Mouse (Mus musculus): ENCODE measurements around the gene Brd2.

The Brd2 gene

DNA sequence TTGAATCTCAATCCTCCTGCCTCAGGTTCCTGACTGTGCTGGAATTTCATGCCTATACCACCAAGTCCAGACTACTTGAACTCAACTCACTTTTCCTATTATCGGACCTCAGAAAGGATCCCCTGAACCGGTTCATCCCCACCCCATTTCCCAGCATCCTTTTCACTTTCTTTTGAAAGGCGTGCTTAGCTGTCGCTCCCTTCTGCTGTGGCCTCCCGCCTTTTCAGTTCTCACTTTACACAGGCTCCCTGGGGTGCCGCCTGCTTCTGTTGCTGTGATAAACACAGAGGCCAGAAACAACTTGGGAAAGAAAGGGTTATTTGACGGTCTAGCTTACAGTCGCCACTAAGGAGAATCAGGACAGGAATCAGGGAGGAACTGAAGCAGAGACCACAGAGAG lies 39.3 kb downstream of the Brd2 start:
- no peak for DNase-seq (ENCODE audit: low spot score)

DNA sequence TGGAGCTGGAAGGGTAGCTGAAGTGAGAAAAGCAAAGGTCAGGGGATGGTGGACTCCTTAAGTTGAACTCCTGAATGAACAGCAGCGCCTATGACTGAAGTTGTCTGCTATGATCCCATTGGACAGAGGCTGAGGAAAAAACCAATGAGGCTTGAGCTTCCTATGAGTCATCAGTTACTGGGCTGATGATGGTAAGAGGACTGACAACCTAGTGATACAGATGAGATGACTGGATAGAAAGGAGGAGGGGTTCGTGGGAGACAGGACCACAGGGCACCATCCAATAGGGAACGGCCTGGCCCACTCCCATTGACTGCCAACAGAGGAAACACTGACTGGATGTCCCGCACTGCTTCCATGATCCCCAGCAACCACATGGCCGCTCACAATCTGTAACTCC lies 42.8 kb downstream of the Brd2 start:
- DNase-seq (ENCODE audit: low spot score) = no peak

DNA sequence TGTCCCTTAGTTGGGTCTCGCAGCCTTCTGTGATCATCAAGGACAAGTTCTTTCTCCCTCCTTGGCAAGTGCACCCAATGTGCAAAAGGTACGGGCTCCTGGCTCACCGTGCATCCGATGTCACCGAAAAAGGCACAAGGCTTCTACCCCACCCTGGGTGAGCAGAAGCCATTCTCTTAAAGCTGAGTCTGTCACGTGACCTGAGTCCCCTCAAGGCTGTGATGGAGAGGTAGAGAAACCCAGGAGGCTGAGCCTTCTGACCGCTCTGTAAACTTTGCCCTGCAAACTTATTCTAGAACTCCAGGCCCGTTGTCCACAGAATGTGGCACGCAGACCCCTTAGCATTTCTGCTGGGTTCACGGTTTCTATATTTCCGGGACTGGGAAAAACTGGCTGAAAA lies 43.4 kb downstream of the Brd2 start:
- DNase-seq (ENCODE audit: low spot score) = no peak

DNA sequence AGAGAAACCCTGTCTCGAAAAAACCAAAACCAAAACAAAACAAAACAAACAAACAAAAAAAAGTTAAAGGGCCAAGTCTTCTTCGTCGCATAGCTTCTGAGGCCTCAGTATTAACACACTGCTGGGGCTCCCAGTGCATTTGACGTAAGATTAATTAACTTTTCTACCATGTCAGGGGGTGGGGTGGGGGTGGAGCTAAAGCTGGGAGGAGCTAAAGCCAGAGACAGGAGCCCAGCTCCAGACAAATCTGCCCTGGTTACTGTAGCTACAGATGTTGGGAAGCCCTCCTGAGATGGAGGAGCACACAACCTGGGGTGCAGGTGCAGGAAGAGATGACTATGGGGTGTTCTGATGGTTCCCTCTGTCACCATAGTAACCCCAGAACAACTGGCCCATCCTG lies 44.3 kb downstream of the Brd2 start:
- no peak for DNase-seq (ENCODE audit: low spot score)

DNA sequence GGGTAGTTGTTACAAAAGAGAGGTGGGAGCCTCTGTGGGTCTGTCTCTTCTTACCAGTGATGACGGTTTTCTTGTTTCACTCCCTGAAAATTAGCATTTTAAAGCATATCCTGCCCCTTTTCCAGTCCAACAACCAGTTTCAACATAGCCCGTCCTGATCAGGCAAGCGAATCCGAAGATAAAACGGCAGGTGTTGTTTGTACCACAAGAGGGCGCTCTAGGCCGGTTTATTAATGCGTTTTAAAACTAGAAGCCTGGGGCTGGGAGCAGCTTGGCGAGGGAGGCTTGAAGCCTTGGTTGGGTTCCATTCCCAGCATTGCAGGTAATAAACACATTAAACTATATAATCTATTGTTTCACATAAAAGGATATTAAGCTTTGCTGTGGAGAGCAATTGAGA lies 44.9 kb downstream of the Brd2 start:
- DNase-seq (ENCODE audit: low spot score) = peak; percentile 47

DNA sequence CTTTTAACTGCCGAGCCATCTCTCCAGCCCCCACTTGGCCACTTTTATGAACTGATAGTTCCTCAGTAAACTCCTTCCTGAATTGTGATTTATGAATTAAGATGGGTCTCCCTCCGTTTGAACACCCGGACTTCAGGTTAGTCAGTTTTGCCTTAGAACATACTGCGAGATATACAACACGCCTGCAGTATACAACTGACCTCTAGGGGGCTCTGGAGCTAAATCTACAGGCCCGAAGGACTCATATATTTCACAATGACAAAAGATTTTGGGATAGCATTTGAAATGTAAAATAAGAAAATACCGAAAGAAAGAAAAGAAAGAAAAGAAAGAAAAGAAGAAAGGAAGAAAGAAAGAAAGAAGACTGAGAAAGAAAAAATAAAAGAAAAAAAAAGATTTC lies 47.2 kb downstream of the Brd2 start:
- peak; percentile 29 for DNase-seq (ENCODE audit: low spot score)

GRCm38 (mm10) chr17:34072091-34072490 lies 50.3 kb downstream of the Brd2 start:
- no peak for DNase-seq (ENCODE audit: low spot score)

DNA sequence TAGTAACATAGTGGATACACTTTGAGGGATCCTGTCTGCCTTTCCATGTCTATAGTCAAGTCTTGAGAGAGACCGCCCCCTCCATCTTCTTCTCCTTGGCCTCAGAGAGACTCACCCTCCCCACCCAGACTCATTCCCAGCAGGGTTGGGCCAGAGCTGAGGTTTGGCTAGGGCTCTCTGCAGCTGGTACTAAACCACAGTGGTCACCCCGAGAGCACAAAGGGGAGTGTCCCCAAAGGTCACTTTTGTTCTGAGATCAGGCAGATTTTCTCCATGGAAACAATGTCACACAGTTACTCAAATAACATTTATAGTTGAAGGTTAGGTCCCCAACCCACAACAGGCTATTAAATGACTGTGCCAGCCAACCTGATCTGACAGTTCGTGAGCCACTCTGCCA lies 53.6 kb downstream of the Brd2 start:
- DNase-seq (ENCODE audit: low spot score) = no peak

Data from ovary, postnatal 36 days (tissue).